Mouse (Mus musculus) kidney, adult 2 months (tissue): ENCODE measurements at regions not wholly inside any gene's neighbourhood (a gene's known extent, or its start where the extent isn't known, plus 50 kb on each side); places are given as distances from the start of the nearest gene placed in this dataset.

Experiments
- DNase-seq: peaks from one replicate; pipeline ENCODE4 v3.0.0; 2021
- H3K27ac ChIP-seq: fragments of 200-500 bp; 2 replicates; pipeline ENCODE4 v1.5.1; 2012; ENCODE audit warnings: low read depth, low read length, control low read depth, inconsistent platforms; ENCODE audit not compliant: insufficient read depth
- H3K27me3 ChIP-seq: fragments of 200-500 bp; replicated peaks from 2 replicates; pipeline ENCODE4 v1.6.1; 2012; ENCODE audit warnings: mild to moderate bottlenecking, moderate library complexity, low read length, inconsistent platforms; ENCODE audit not compliant: control insufficient read depth, insufficient read depth
- H3K36me3 ChIP-seq: fragments of 200-500 bp; 2 replicates; pipeline ENCODE4 v1.6.1; 2012; ENCODE audit warnings: mild to moderate bottlenecking, moderate library complexity, low read length, inconsistent platforms; ENCODE audit not compliant: control insufficient read depth, insufficient read depth
- H3K4me1 ChIP-seq: fragments of 200-500 bp; 2 replicates; pipeline ENCODE4 v1.6.1; 2011; ENCODE audit warnings: low read length; ENCODE audit not compliant: control insufficient read depth, insufficient read depth
- H3K4me3 ChIP-seq: fragments of 200-500 bp; 2 replicates; pipeline ENCODE4 v1.5.1; 2011; ENCODE audit warnings: mild to moderate bottlenecking, low read depth, low read length, control low read depth; ENCODE audit not compliant: insufficient read depth
- CTCF ChIP-seq: fragments of 200-500 bp; conservative IDR thresholded peaks from 2 replicates; pipeline ENCODE4 v1.5.1; 2011; ENCODE audit warnings: low read depth, mild to moderate bottlenecking, control low read depth, low read length, moderate library complexity, mixed read lengths; ENCODE audit not compliant: insufficient read depth, insufficient read length
- POLR2A ChIP-seq: fragments of 200-500 bp; IDR thresholded peaks from one replicate; pipeline ENCODE4 v1.6.1; 2011; ENCODE audit warnings: low read depth, low read length, control low read depth
- WGBS: fragments of 180-500 bp; shearing (Covaris S2); methylation state at CpG from one replicate; pipeline ENCODE4 v1.1.7; 2018; 5-methylcytosine and 5-hydroxymethylcytosine counted together

- no peaks in the 10 kb centered on the region for H3K36me3 ChIP-seq
- WGBS: 89% methylated on average over 4 of the region's 4 CpGs
- no peak overlapping the region for H3K27ac ChIP-seq
- TF ChIP-seq POLR2A (no peak), CTCF (no peak)
- DNase-seq: no peak
- no peak overlapping the region for H3K4me3 ChIP-seq
- H3K4me1 ChIP-seq: no peaks in the 10 kb centered on the region
- no peaks in the 10 kb centered on the region for H3K27me3 ChIP-seq
These were observed 421.9 kb downstream of the Tmem161b start for GRCm38 (mm10) chr13:84644024-84644423.

GRCm38 (mm10) chr13:84646899-84647298 is 424.8 kb downstream of the Tmem161b start:
- no peak for DNase-seq

GRCm38 (mm10) chr13:84648056-84648455 is 426.0 kb downstream of the Tmem161b start:
- Histone ChIP-seq H3K4me1 (no peaks in the 10 kb centered on the region), H3K4me3 (no peak overlapping the region), H3K27me3 (no peaks in the 10 kb centered on the region), H3K36me3 (no peaks in the 10 kb centered on the region), H3K27ac (no peak overlapping the region)
- 25% methylated on average over 1 of the region's 1 CpGs for WGBS
- TF ChIP-seq CTCF: no peak
- TF ChIP-seq POLR2A: no peak
- DNase-seq: no peak

More at GRCm38 (mm10) chr13:84646899-84647298, 424.8 kb downstream of the Tmem161b start:
- H3K27me3 ChIP-seq: no peaks in the 10 kb centered on the region
- H3K4me3 ChIP-seq: no peak overlapping the region
- WGBS: 65% methylated on average over 1 of the region's 1 CpGs
- no peak for TF ChIP-seq CTCF
- H3K36me3 ChIP-seq: no peaks in the 10 kb centered on the region
- H3K4me1 ChIP-seq: no peaks in the 10 kb centered on the region
- no peak overlapping the region for H3K27ac ChIP-seq

GRCm38 (mm10) chr13:84663967-84664366 is 441.9 kb downstream of the Tmem161b start:
- TF ChIP-seq CTCF (no peak), POLR2A (no peak)
- no peak for DNase-seq
- 80% methylated on average over 2 of the region's 2 CpGs for WGBS
- Histone ChIP-seq H3K36me3 (no peaks in the 10 kb centered on the region), H3K4me3 (no peak overlapping the region), H3K27ac (no peak overlapping the region), H3K4me1 (no peaks in the 10 kb centered on the region), H3K27me3 (no peaks in the 10 kb centered on the region)

GRCm38 (mm10) chr13:84680971-84681370 is 458.9 kb downstream of the Tmem161b start:
- no peaks in the 10 kb centered on the region for H3K4me1 ChIP-seq
- 73% methylated on average over 2 of the region's 2 CpGs for WGBS
- no peaks in the 10 kb centered on the region for H3K36me3 ChIP-seq
- no peak overlapping the region for H3K27ac ChIP-seq
- no peaks in the 10 kb centered on the region for H3K27me3 ChIP-seq
- no peak overlapping the region for H3K4me3 ChIP-seq
- TF ChIP-seq CTCF: no peak
- no peak for TF ChIP-seq POLR2A
- no peak for DNase-seq

- no peak for DNase-seq
- Histone ChIP-seq H3K4me1 (no peaks in the 10 kb centered on the region), H3K27ac (no peak overlapping the region), H3K27me3 (no peaks in the 10 kb centered on the region), H3K36me3 (no peaks in the 10 kb centered on the region), H3K4me3 (no peak overlapping the region)
- 43% methylated on average over 2 of the region's 2 CpGs for WGBS
- no peak for TF ChIP-seq CTCF
- no peak for TF ChIP-seq POLR2A
These were observed 463.8 kb downstream of the Tmem161b start for GRCm38 (mm10) chr13:84685930-84686329.

GRCm38 (mm10) chr13:84693462-84693861 is 471.4 kb downstream of the Tmem161b start:
- H3K36me3 ChIP-seq: no peaks in the 10 kb centered on the region
- 86% methylated on average over 2 of the region's 2 CpGs for WGBS

GRCm38 (mm10) chr13:84698472-84699080 is 476.5 kb downstream of the Tmem161b start:
- no peaks in the 10 kb centered on the region for H3K27me3 ChIP-seq
- DNase-seq: no peak
- no peak overlapping the region for H3K27ac ChIP-seq
- no peaks in the 10 kb centered on the region for H3K36me3 ChIP-seq
- TF ChIP-seq CTCF (no peak), POLR2A (no peak)
- H3K4me3 ChIP-seq: no peak overlapping the region
- H3K4me1 ChIP-seq: no peaks in the 10 kb centered on the region
- 56% methylated on average over 3 of the region's 3 CpGs for WGBS

More at GRCm38 (mm10) chr13:84693462-84693861, 471.4 kb downstream of the Tmem161b start:
- Histone ChIP-seq H3K4me1 (no peaks in the 10 kb centered on the region), H3K27ac (no peak overlapping the region), H3K4me3 (no peak overlapping the region), H3K27me3 (no peaks in the 10 kb centered on the region)
- no peak for TF ChIP-seq CTCF
- no peak for TF ChIP-seq POLR2A
- no peak for DNase-seq
